Mouse (Mus musculus) embryonic facial prominence, embryonic 11.5 days (tissue): ENCODE data around the gene Cdkal1. TPM values are rescaled to one million over a fixed set of nuclear protein-coding genes. Genes with fewer than 3 reads are reported as not detected.

Source experiments
- ATAC-seq: fragments of 200-750 bp; cut with Nextera tagmentation; replicated peaks from 2 replicates; pipeline ENCODE4 v1.8.0; 2017; ENCODE audit warnings: low read depth; ENCODE audit not compliant: insufficient number of reproducible peaks, low FRiP score, low TSS enrichment
- DNase-seq: peaks from one replicate; pipeline ENCODE4 v3.0.0-alpha.2; 2015; ENCODE audit warnings: low spot score
- H3K27ac ChIP-seq: fragments of 300-500 bp; sonication (generic); replicated peaks from 2 replicates; pipeline ENCODE4 v1.5.1; 2014; ENCODE audit warnings: mild to moderate bottlenecking, low read depth, low read length, control low read depth
- H3K27me3 ChIP-seq: fragments of 300-500 bp; sonication (generic); 2 replicates; pipeline ENCODE4 v1.6.1; 2014; ENCODE audit warnings: mild to moderate bottlenecking, low read length, moderate library complexity, mixed read lengths; ENCODE audit not compliant: control insufficient read depth, insufficient read depth
- H3K36me3 ChIP-seq: fragments of 300-500 bp; sonication (generic); replicated peaks from 2 replicates; pipeline ENCODE4 v1.6.1; 2014; ENCODE audit warnings: low read depth, mild to moderate bottlenecking, low read length, moderate library complexity, mixed read lengths; ENCODE audit not compliant: control insufficient read depth, insufficient read depth
- H3K4me1 ChIP-seq: fragments of 300-500 bp; sonication (generic); 2 replicates; pipeline ENCODE4 v1.6.1; 2014; ENCODE audit warnings: low read length, mixed read lengths; ENCODE audit not compliant: control insufficient read depth, insufficient read depth
- H3K4me2 ChIP-seq: fragments of 300-500 bp; sonication (generic); 2 replicates; pipeline ENCODE4 v1.6.1; 2014; ENCODE audit warnings: low read depth, mild to moderate bottlenecking, control low read depth, low read length, moderate library complexity
- H3K4me3 ChIP-seq: fragments of 300-500 bp; sonication (generic); 2 replicates; pipeline ENCODE4 v1.5.1; 2014; ENCODE audit warnings: low read depth, low read length, control low read depth
- H3K9ac ChIP-seq: fragments of 300-500 bp; sonication (generic); replicated peaks from 2 replicates; pipeline ENCODE4 v1.6.1; 2014; ENCODE audit warnings: mild to moderate bottlenecking, control low read depth, low read length
- H3K9me3 ChIP-seq: fragments of 300-500 bp; sonication (generic); replicated peaks from 2 replicates; pipeline ENCODE4 v1.6.1; 2016; ENCODE audit warnings: mild to moderate bottlenecking, low read length, inconsistent platforms, mixed read lengths; ENCODE audit not compliant: control insufficient read depth
- WGBS: fragments of 180-500 bp; shearing (Covaris S2); extraction: QIAGEN DNeasy Blood & Tissue Kit; methylation state at CpG from one replicate; pipeline ENCODE4 v1.1.7; 2014; 5-methylcytosine and 5-hydroxymethylcytosine counted together
- polyA plus RNA-seq: library from polyadenylated mRNA; unstranded; fragments of >200 nt; fragmentation: Nextera tagmentation; extraction: Ambion mirVana; gene quantifications from 2 replicates; pipeline ENCODE4 v1.2.1, GENCODE M21; 2014

Cdkal1 gene
- polyA plus RNA-seq, 1 experiment from 2014 or later: 39.6 TPM

GRCm38 (mm10) chr13:29759691-29760467, 95.6 kb downstream of the Cdkal1 start:
- no peaks in the 10 kb centered on the region for H3K4me1 ChIP-seq
- no peak overlapping the region for H3K27ac ChIP-seq
- 68% methylated on average over 5 of the region's 5 CpGs for WGBS
- H3K9ac ChIP-seq: no peak overlapping the region
- H3K36me3 ChIP-seq: no peaks in the 10 kb centered on the region
- ATAC-seq (no peak), DNase-seq (no peak)
- no peak overlapping the region for H3K4me2 ChIP-seq
- no peak overlapping the region for H3K4me3 ChIP-seq
- H3K9me3 ChIP-seq: no peaks in the 10 kb centered on the region
- no peaks in the 10 kb centered on the region for H3K27me3 ChIP-seq

- no peaks in the 10 kb centered on the region for H3K36me3 ChIP-seq
- DNase-seq (no peak), ATAC-seq (no peak)
- no peaks in the 10 kb centered on the region for H3K27me3 ChIP-seq
- H3K4me2 ChIP-seq: no peak overlapping the region
- no peak overlapping the region for H3K9ac ChIP-seq
- no peaks in the 10 kb centered on the region for H3K9me3 ChIP-seq
- no peaks in the 10 kb centered on the region for H3K4me1 ChIP-seq
- WGBS: 82% methylated on average over 3 of the region's 3 CpGs
- no peak overlapping the region for H3K27ac ChIP-seq
- H3K4me3 ChIP-seq: no peak overlapping the region
Measured at GRCm38 (mm10) chr13:29756052-29756451, 99.4 kb downstream of the Cdkal1 start.

- WGBS: 91% methylated on average over 3 of the region's 3 CpGs
- no peak overlapping the region for H3K9ac ChIP-seq
- DNase-seq: no peak
Measured at GRCm38 (mm10) chr13:29753254-29753653, 102.2 kb downstream of the Cdkal1 start.

GRCm38 (mm10) chr13:29752061-29752460, 103.4 kb downstream of the Cdkal1 start:
- 54% methylated on average over 6 of the region's 6 CpGs for WGBS
- Histone ChIP-seq H3K4me2 (no peak overlapping the region), H3K27me3 (no peaks in the 10 kb centered on the region), H3K4me3 (no peak overlapping the region), H3K9ac (no peak overlapping the region), H3K27ac (no peak overlapping the region), H3K9me3 (no peaks in the 10 kb centered on the region), H3K4me1 (0 out of 2 replicates have a peak, but pooled peaks cover 2% of the 10 kb centered on the region), H3K36me3 (no peaks in the 10 kb centered on the region)
- ATAC-seq: no peak
- DNase-seq: no peak

More at GRCm38 (mm10) chr13:29753254-29753653, 102.2 kb downstream of the Cdkal1 start:
- Histone ChIP-seq H3K4me2 (no peak overlapping the region), H3K27ac (no peak overlapping the region), H3K9me3 (no peaks in the 10 kb centered on the region), H3K4me3 (no peak overlapping the region), H3K27me3 (no peaks in the 10 kb centered on the region), H3K36me3 (no peaks in the 10 kb centered on the region), H3K4me1 (no peaks in the 10 kb centered on the region)
- ATAC-seq: no peak

- H3K9me3 ChIP-seq: no peaks in the 10 kb centered on the region
- no peak for ATAC-seq
- H3K9ac ChIP-seq: no peak overlapping the region
- no peak overlapping the region for H3K27ac ChIP-seq
- H3K4me3 ChIP-seq: no peak overlapping the region
- no peak for DNase-seq
- H3K36me3 ChIP-seq: no peaks in the 10 kb centered on the region
- no peaks in the 10 kb centered on the region for H3K27me3 ChIP-seq
- 91% methylated on average over 5 of the region's 5 CpGs for WGBS
- H3K4me2 ChIP-seq: no peak overlapping the region
- 0 out of 2 replicates have a peak, but pooled peaks cover 2% of the 10 kb centered on the region for H3K4me1 ChIP-seq
Measured at GRCm38 (mm10) chr13:29751201-29751600, 104.3 kb downstream of the Cdkal1 start.

- H3K9me3 ChIP-seq: no peaks in the 10 kb centered on the region
- no peaks in the 10 kb centered on the region for H3K27me3 ChIP-seq
- peak overlapping the region; percentile 41; the same call in 1 of the 2 replicates for H3K27ac ChIP-seq
- DNase-seq (peak; percentile 58), ATAC-seq (no peak)
- WGBS: 64% methylated on average over 3 of the region's 3 CpGs
- H3K9ac ChIP-seq: no peak overlapping the region
- H3K4me2 ChIP-seq: no peak overlapping the region
- H3K4me3 ChIP-seq: no peak overlapping the region
- H3K36me3 ChIP-seq: no peaks in the 10 kb centered on the region
- H3K4me1 ChIP-seq: 0 out of 2 replicates have a peak, but pooled peaks cover 2% of the 10 kb centered on the region
Measured at GRCm38 (mm10) chr13:29747347-29747647, 108.2 kb downstream of the Cdkal1 start.

- ATAC-seq (no peak), DNase-seq (peak; percentile 32)
- no peaks in the 10 kb centered on the region for H3K9me3 ChIP-seq
- no peaks in the 10 kb centered on the region for H3K36me3 ChIP-seq
- WGBS: 53% methylated on average over 9 of the region's 9 CpGs
- 0 out of 2 replicates have a peak, but pooled peaks cover 2% of the 10 kb centered on the region for H3K4me1 ChIP-seq
- no peak overlapping the region for H3K4me3 ChIP-seq
- H3K27ac ChIP-seq: peak overlapping the region; percentile 41; the same call in 1 of the 2 replicates
- H3K4me2 ChIP-seq: no peak overlapping the region
- H3K27me3 ChIP-seq: no peaks in the 10 kb centered on the region
- H3K9ac ChIP-seq: no peak overlapping the region
Measured at GRCm38 (mm10) chr13:29746501-29747346, 108.8 kb downstream of the Cdkal1 start.

GRCm38 (mm10) chr13:29745073-29745472, 110.4 kb downstream of the Cdkal1 start:
- no peak overlapping the region for H3K27ac ChIP-seq
- no peaks in the 10 kb centered on the region for H3K9me3 ChIP-seq
- WGBS: 55% methylated on average over 2 of the region's 2 CpGs
- 0 out of 2 replicates have a peak, but pooled peaks cover 2% of the 10 kb centered on the region for H3K4me1 ChIP-seq
- no peak overlapping the region for H3K4me3 ChIP-seq
- H3K4me2 ChIP-seq: no peak overlapping the region
- H3K27me3 ChIP-seq: no peaks in the 10 kb centered on the region
- H3K36me3 ChIP-seq: no peaks in the 10 kb centered on the region
- H3K9ac ChIP-seq: no peak overlapping the region
- peak; percentile 66 for DNase-seq
- no peak for ATAC-seq
